Mouse (Mus musculus): ENCODE measurements around the gene Ucn2.

Ucn2 gene

GRCm38 (mm10) chr9:109031001-109031400, 45.2 kb downstream of the Ucn2 start:
- no peak for DNase-seq (ENCODE audit: low read depth, low spot score)

DNA sequence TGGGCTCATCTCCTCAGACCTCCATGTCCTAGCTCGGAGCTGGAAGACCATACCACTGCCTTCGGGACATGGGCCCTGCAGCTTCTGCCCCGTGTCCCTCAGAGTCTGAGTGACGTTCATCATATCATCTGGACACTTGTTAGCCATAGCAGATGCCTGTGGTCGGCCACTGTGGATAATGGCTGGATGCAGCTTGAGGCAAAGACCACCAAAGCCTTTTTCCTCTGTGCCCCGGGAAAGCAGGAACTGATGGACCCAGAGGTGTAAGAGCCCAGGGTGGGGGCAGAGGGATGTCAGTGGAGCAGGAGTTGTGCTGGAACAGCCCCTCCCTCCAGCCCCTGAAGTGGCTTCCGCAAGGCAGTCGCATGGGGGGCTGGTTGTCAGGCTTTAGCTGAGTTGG, 45.9 kb downstream of the Ucn2 start:
- no peak for DNase-seq (ENCODE audit: low read depth, low spot score)

- DNase-seq (ENCODE audit: low read depth, low spot score): no peak
Observed at GRCm38 (mm10) chr9:109032435-109032834, 46.6 kb downstream of the Ucn2 start.

Measured in c-Kit-negative CD71-positive TER-119-positive erythroid progenitor cells, embryonic 14.5 days (primary cell).